Mouse (Mus musculus) A20 (cell line): ENCODE measurements around the gene Anxa6.

Experiments used
- DNase-seq: peaks from one replicate; pipeline ENCODE4 v3.0.0-alpha.2; 2011; ENCODE audit warnings: low read depth, low spot score

Gene Anxa6

DNA sequence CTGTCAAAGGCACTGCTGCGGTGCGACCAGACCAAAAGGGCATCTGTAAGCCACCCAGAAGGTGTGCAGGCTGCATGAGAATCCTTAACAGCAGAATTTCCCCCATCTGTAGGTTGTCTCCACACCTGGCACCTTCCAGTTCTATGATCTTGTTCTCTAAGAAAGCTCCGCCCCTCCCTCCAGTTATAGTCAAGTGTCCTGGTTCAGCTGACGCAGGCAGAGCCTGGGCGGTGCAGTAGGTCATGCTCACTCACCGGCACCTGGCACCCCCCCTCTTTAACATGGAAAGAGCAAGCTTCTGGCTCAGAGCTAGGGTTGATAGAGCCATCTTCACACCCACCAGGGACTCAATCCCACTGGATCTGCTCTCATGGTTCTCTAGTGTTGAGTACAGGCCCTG, 104.0 kb downstream of the Anxa6 start:
- DNase-seq = no peak
